Mouse (Mus musculus): ENCODE results near the gene Inpp5e.

DNA sequence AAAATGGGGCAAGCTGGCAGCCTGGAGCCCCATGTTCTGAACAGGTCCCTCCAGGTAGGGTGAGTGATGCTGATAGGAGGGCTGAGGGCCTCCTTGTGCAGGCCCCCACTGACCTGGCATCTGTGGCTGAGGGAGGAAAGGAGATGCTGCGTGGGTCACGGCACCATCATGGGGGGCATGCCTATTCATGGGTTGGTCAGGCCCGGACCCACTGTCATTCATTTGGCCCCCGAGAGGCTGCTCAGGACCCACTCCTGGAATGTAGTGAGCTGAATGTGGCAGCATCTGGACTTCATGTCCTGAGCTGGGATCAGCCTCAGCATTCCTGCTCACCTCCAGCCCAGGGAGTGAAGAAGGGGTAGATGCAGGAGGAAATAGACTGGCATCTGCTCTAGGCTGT is 32.3 kb upstream of the Inpp5e start:
- no peak for TF ChIP-seq CTCF (IDR thresholded peaks at IDR 0.05; ENCODE audit: low read depth, low read length)
- no peak for TF ChIP-seq GATA1 (IDR thresholded peaks at IDR 0.05; ENCODE audit: borderline replicate concordance, low read length)
- no peak for TF ChIP-seq TAL1 (conservative IDR thresholded peaks at IDR 0.05; ENCODE audit: low read depth, low read length)
- no peak for TF ChIP-seq GATA2 (IDR thresholded peaks at IDR 0.05; ENCODE audit: borderline replicate concordance, low read depth, low read length)
